Mouse (Mus musculus) ES-E14 (cell line): Measurements from ENCODE around the gene Gdf11.

Experiments used
- CHD2 ChIP-seq: IDR thresholded peaks from 2 replicates; pipeline ENCODE4 v1.6.1; 2014; ENCODE audit warnings: mild to moderate bottlenecking, low read depth, low read length, inconsistent platforms
- HCFC1 ChIP-seq: IDR thresholded peaks from 2 replicates; pipeline ENCODE4 v1.6.1; 2012; ENCODE audit warnings: low read length, inconsistent platforms, borderline replicate concordance; ENCODE audit not compliant: insufficient read depth
- MAFK ChIP-seq: IDR thresholded peaks from 2 replicates; pipeline ENCODE4 v1.6.1; 2014; ENCODE audit warnings: mild to moderate bottlenecking, low read depth, low read length, inconsistent platforms; ENCODE audit not compliant: insufficient read depth
- ZC3H11A ChIP-seq: IDR thresholded peaks from 2 replicates; pipeline ENCODE4 v1.6.1; 2012; ENCODE audit warnings: low read depth, mild to moderate bottlenecking, inconsistent platforms, low read length, borderline replicate concordance
- ZNF384 ChIP-seq: IDR thresholded peaks from 2 replicates; pipeline ENCODE4 v1.6.1; 2012; ENCODE audit warnings: low read depth, low read length, inconsistent platforms

DNA sequence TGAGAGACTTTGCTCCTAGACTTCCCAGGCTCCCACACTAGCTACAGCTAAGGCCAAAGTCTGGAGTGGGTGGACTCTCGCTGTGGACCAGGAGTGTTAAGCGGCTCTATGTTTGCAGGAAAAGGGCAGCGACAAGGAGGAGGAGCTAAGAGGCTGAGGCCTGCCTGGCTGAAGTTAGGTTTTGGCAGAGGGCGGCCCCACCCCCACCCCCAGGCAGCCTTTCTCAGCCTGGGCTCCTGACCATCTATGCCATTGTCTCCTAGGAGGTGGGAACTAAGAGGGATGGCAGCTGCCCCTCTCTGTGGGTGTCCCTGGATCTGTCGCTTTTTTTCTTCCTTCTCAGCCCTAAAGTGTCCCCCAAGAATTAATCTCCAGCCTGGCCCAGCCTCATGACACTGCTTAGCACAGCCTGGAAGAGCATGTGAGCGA is 27.7 kb upstream of the Gdf11 start:
- no peak for TF ChIP-seq MAFK
- TF ChIP-seq CHD2 = no peak
- no peak for TF ChIP-seq HCFC1
- no peak for TF ChIP-seq ZC3H11A
- TF ChIP-seq ZNF384 = no peak
